Mouse (Mus musculus) G1E (cell line): Measurements from ENCODE around the gene Polr3gl. TPM values are rescaled to one million over a fixed set of nuclear protein-coding genes. Genes with fewer than 3 reads are reported as not detected.

Experiments
- ATAC-seq: 2 replicates; pipeline ENCODE4 v1.8.0; 2016; ENCODE audit warnings: mild to moderate bottlenecking; ENCODE audit not compliant: insufficient number of reproducible peaks, poor library complexity, low FRiP score, severe bottlenecking; ENCODE audit errors: extremely low read depth
- DNase-seq: peaks from one replicate; pipeline ENCODE4 v3.0.0; 2012; ENCODE audit warnings: low spot score
- H3K27me3 ChIP-seq: 2 replicates; pipeline ENCODE4 v1.6.1; 2012; ENCODE audit warnings: mild to moderate bottlenecking, low read length, inconsistent platforms; ENCODE audit not compliant: insufficient read depth
- H3K36me3 ChIP-seq: replicated peaks from 2 replicates; pipeline ENCODE3; 2012; ENCODE audit warnings: mild to moderate bottlenecking, inconsistent platforms
- H3K4me1 ChIP-seq: 2 replicates; pipeline ENCODE4 v1.6.1; 2012; ENCODE audit warnings: low read depth, low read length, inconsistent platforms, mixed read lengths; ENCODE audit not compliant: insufficient read depth
- H3K4me3 ChIP-seq: 2 replicates; pipeline ENCODE4 v1.5.1; 2012; ENCODE audit warnings: low read depth, mild to moderate bottlenecking, inconsistent platforms, low read length, moderate library complexity, mixed read lengths
- H3K9me3 ChIP-seq: replicated peaks from 2 replicates; pipeline ENCODE4 v1.6.1; 2012; ENCODE audit warnings: inconsistent platforms
- CTCF ChIP-seq: IDR thresholded peaks from 2 replicates; pipeline ENCODE4 v1.5.1; 2012; ENCODE audit warnings: low read depth, low read length, inconsistent platforms, mixed read lengths
- GATA1 ChIP-seq: IDR thresholded peaks from 2 replicates; pipeline ENCODE4 v1.6.1; 2012; ENCODE audit warnings: borderline replicate concordance, low read length, inconsistent platforms, mixed read lengths
- GATA2 ChIP-seq: IDR thresholded peaks from 2 replicates; pipeline ENCODE4 v1.6.1; 2012; ENCODE audit warnings: low read depth, low read length, inconsistent platforms, borderline replicate concordance
- POLR2AphosphoS5 ChIP-seq: IDR thresholded peaks from 2 replicates; pipeline ENCODE4 v1.6.1; 2012; ENCODE audit warnings: low read depth, low read length, inconsistent platforms; ENCODE audit not compliant: insufficient replicate concordance
- TAL1 ChIP-seq: conservative IDR thresholded peaks from 2 replicates; pipeline ENCODE4 v1.6.1; 2012; ENCODE audit warnings: low read depth, low read length, inconsistent platforms, mixed read lengths
- polyA plus RNA-seq: library from polyadenylated mRNA; stranded (reverse); fragments of >175 nt; gene quantifications from 2 replicates; pipeline ENCODE4 v1.2.3, GENCODE M21; 2012
- total RNA-seq, 2 experiments: library from RNA; stranded (forward) in 1 of 2; stranded (reverse) in 1 of 2; fragments of 200-1000 nt in 1 of 2; fragments of >200 nt in 1 of 2; fragmentation: Nextera tagmentation in 1 of 2; gene quantifications; 2 replicates each; pipeline ENCODE4 v1.2.3; 2014 to 2017

Polr3gl gene
- total and polyA plus RNA-seq, 3 experiments: 12.0 to 40.7 (median 40.0) TPM

- TF ChIP-seq POLR2AphosphoS5: no peak
- TF ChIP-seq GATA2: no peak
- no peak for TF ChIP-seq TAL1
- Histone ChIP-seq H3K4me3 (no peak overlapping the region), H3K4me1 (peaks cover 34% of the 10 kb centered on the region), H3K36me3 (peaks cover 1% of the 10 kb centered on the region), H3K27me3 (peaks cover 6% of the 10 kb centered on the region; the same call in 1 of the 2 replicates), H3K9me3 (no peaks in the 10 kb centered on the region)
- DNase-seq (no peak), ATAC-seq (no peak)
Measured at GRCm38 (mm10) chr3:96554251-96554650, 39.7 kb downstream of the Polr3gl start.

GRCm38 (mm10) chr3:96553601-96554000 lies 40.4 kb downstream of the Polr3gl start:
- Histone ChIP-seq H3K4me1 (peaks cover 30% of the 10 kb centered on the region), H3K9me3 (no peaks in the 10 kb centered on the region), H3K36me3 (no peaks in the 10 kb centered on the region), H3K27me3 (peaks cover 6% of the 10 kb centered on the region; the same call in 1 of the 2 replicates), H3K4me3 (no peak overlapping the region)
- ATAC-seq: no peak
- no peak for DNase-seq
- TF ChIP-seq TAL1 (no peak), GATA1 (no peak), POLR2AphosphoS5 (no peak), GATA2 (no peak), CTCF (no peak)

GRCm38 (mm10) chr3:96551890-96552289 lies 42.1 kb downstream of the Polr3gl start:
- ATAC-seq: no peak
- H3K9me3 ChIP-seq: no peaks in the 10 kb centered on the region
- peaks cover 7% of the 10 kb centered on the region; the same call in 1 of the 2 replicates for H3K27me3 ChIP-seq
- no peak for DNase-seq
- no peaks in the 10 kb centered on the region for H3K36me3 ChIP-seq
- H3K4me3 ChIP-seq: no peak overlapping the region
- TF ChIP-seq CTCF (no peak), GATA1 (no peak), POLR2AphosphoS5 (no peak), GATA2 (no peak), TAL1 (no peak)
- peaks cover 33% of the 10 kb centered on the region for H3K4me1 ChIP-seq

- H3K4me1 ChIP-seq: peaks cover 29% of the 10 kb centered on the region
- no peak for TF ChIP-seq POLR2AphosphoS5
- no peak for TF ChIP-seq TAL1
- TF ChIP-seq GATA1: no peak
- TF ChIP-seq GATA2: no peak
- TF ChIP-seq CTCF: no peak
- H3K9me3 ChIP-seq: no peaks in the 10 kb centered on the region
- ATAC-seq (no peak), DNase-seq (no peak)
- H3K4me3 ChIP-seq: no peak overlapping the region
- no peaks in the 10 kb centered on the region for H3K36me3 ChIP-seq
- H3K27me3 ChIP-seq: peaks cover 8% of the 10 kb centered on the region; the same call in 1 of the 2 replicates
Measured at GRCm38 (mm10) chr3:96551203-96551602, 42.8 kb downstream of the Polr3gl start.

- no peaks in the 10 kb centered on the region for H3K9me3 ChIP-seq
- H3K27me3 ChIP-seq: peaks cover 10% of the 10 kb centered on the region; the same call in 1 of the 2 replicates
- no peaks in the 10 kb centered on the region for H3K36me3 ChIP-seq
- DNase-seq (no peak), ATAC-seq (no peak)
- TF ChIP-seq TAL1: no peak
- TF ChIP-seq GATA2: no peak
- TF ChIP-seq GATA1: no peak
- TF ChIP-seq POLR2AphosphoS5: no peak
- no peak for TF ChIP-seq CTCF
- H3K4me1 ChIP-seq: peaks cover 24% of the 10 kb centered on the region
- H3K4me3 ChIP-seq: no peak overlapping the region
Measured at GRCm38 (mm10) chr3:96549346-96549745, 44.6 kb downstream of the Polr3gl start.

GRCm38 (mm10) chr3:96548824-96549223 lies 45.2 kb downstream of the Polr3gl start:
- ATAC-seq: no peak
- TF ChIP-seq GATA2 (no peak), GATA1 (no peak), TAL1 (no peak), POLR2AphosphoS5 (no peak), CTCF (no peak)
- Histone ChIP-seq H3K27me3 (peaks cover 14% of the 10 kb centered on the region; the same call in 1 of the 2 replicates), H3K36me3 (no peaks in the 10 kb centered on the region), H3K4me3 (no peak overlapping the region), H3K9me3 (no peaks in the 10 kb centered on the region), H3K4me1 (peaks cover 20% of the 10 kb centered on the region)
- DNase-seq: no peak
